Mouse (Mus musculus): Measurements from ENCODE around the gene Lama1.

GRCm38 (mm10) chr17:67866026-67866425 lies 169.0 kb downstream of the Lama1 start:
- TF ChIP-seq CTCF (IDR thresholded peaks at IDR 0.05; ENCODE audit: control insufficient read depth, insufficient read depth, low read length) (no peak), POLR2A (IDR thresholded peaks at IDR 0.05; ENCODE audit: borderline replicate concordance, control insufficient read depth, low read depth, low read length) (no peak)
